Mouse (Mus musculus) lung, postnatal 0 days (tissue): ENCODE measurements around the gene 1700030J22Rik. TPM values are rescaled to one million over a fixed set of nuclear protein-coding genes. Genes with fewer than 3 reads are reported as not detected.

ENCODE experiments used
- ATAC-seq: fragments of 200-750 bp; cut with Nextera tagmentation; 2 replicates; pipeline ENCODE4 v1.8.0; 2017; ENCODE audit warnings: moderate library complexity
- DNase-seq: peaks from one replicate; pipeline ENCODE4 v3.0.0-alpha.2; 2016; ENCODE audit warnings: low spot score
- H3K27ac ChIP-seq: fragments of 300-500 bp; sonication (generic); 2 replicates; pipeline ENCODE4 v1.5.1; 2014; ENCODE audit warnings: antibody characterized with exemption, mild to moderate bottlenecking, low read length, mixed read lengths
- H3K27me3 ChIP-seq: fragments of 300-500 bp; sonication (generic); replicated peaks from 2 replicates; pipeline ENCODE4 v1.6.1; 2014; ENCODE audit warnings: low read length, mixed read lengths; ENCODE audit not compliant: insufficient read depth
- H3K36me3 ChIP-seq: fragments of 300-500 bp; sonication (generic); 2 replicates; pipeline ENCODE4 v1.6.1; 2014; ENCODE audit warnings: low read length, mixed read lengths; ENCODE audit not compliant: insufficient read depth
- H3K4me1 ChIP-seq: fragments of 300-500 bp; sonication (generic); 2 replicates; pipeline ENCODE4 v1.6.1; 2014; ENCODE audit warnings: antibody characterized with exemption, low read depth, low read length, mixed read lengths; ENCODE audit not compliant: insufficient read depth
- H3K4me2 ChIP-seq: fragments of 300-500 bp; sonication (generic); replicated peaks from 2 replicates; pipeline ENCODE4 v1.6.1; 2014; ENCODE audit warnings: low read depth, mild to moderate bottlenecking, low read length, moderate library complexity, mixed read lengths
- H3K4me3 ChIP-seq: fragments of 300-500 bp; sonication (generic); 2 replicates; pipeline ENCODE4 v1.5.1; 2014; ENCODE audit warnings: low read depth, low read length
- H3K9ac ChIP-seq: fragments of 300-500 bp; sonication (generic); replicated peaks from 2 replicates; pipeline ENCODE4 v1.6.1; 2014; ENCODE audit warnings: low read depth, mild to moderate bottlenecking
- H3K9me3 ChIP-seq: fragments of 300-500 bp; sonication (generic); 2 replicates; pipeline ENCODE4 v1.6.1; 2016; ENCODE audit warnings: low read length, mixed read lengths
- CTCF ChIP-seq: IDR thresholded peaks from 2 replicates; pipeline ENCODE4 v1.5.1; 2016; ENCODE audit warnings: antibody characterized with exemption, mild to moderate bottlenecking
- EP300 ChIP-seq: IDR thresholded peaks from 2 replicates; pipeline ENCODE4 v1.6.1; 2016; ENCODE audit warnings: antibody characterized with exemption, mild to moderate bottlenecking, control low read depth
- WGBS: fragments of 180-500 bp; shearing (Covaris S2); extraction: QIAGEN DNeasy Blood & Tissue Kit; methylation state at CpG from one replicate; pipeline ENCODE4 v1.1.7; 2014; 5-methylcytosine and 5-hydroxymethylcytosine counted together
- polyA plus RNA-seq: library from polyadenylated mRNA; unstranded; fragments of >200 nt; fragmentation: Nextera tagmentation; extraction: Ambion mirVana; gene quantifications from 2 replicates; pipeline ENCODE4 v1.2.1, GENCODE M21; 2015

Gene 1700030J22Rik
- polyA plus RNA-seq, 1 experiment from 2014 or later = 2.6 TPM

GRCm38 (mm10) chr8:116952428-116952827, 26.3 kb downstream of the 1700030J22Rik start:
- TF ChIP-seq EP300 (no peak), CTCF (no peak)
- no peak overlapping the region for H3K4me2 ChIP-seq
- DNase-seq (no peak), ATAC-seq (no peak)
- H3K9me3 ChIP-seq = no peaks in the 10 kb centered on the region
- WGBS = 62% methylated on average over 8 of the region's 8 CpGs
- no peak overlapping the region for H3K4me3 ChIP-seq
- H3K9ac ChIP-seq = no peak overlapping the region
- H3K4me1 ChIP-seq = no peaks in the 10 kb centered on the region
- H3K27ac ChIP-seq = peak overlapping the region; percentile 39; the same call in 1 of the 2 replicates
- peaks cover 27% of the 10 kb centered on the region; the same call in 1 of the 2 replicates for H3K36me3 ChIP-seq
- H3K27me3 ChIP-seq = no peaks in the 10 kb centered on the region

GRCm38 (mm10) chr8:116951778-116952177, 27.0 kb downstream of the 1700030J22Rik start:
- DNase-seq (peak; percentile 53), ATAC-seq (peak; percentile 65)
- Histone ChIP-seq H3K9ac (no peak overlapping the region), H3K27me3 (no peaks in the 10 kb centered on the region), H3K4me3 (no peak overlapping the region), H3K4me2 (no peak overlapping the region), H3K9me3 (no peaks in the 10 kb centered on the region), H3K36me3 (peaks cover 25% of the 10 kb centered on the region; the same call in 1 of the 2 replicates), H3K27ac (peak overlapping the region; percentile 39; the same call in 1 of the 2 replicates), H3K4me1 (no peaks in the 10 kb centered on the region)
- WGBS = 53% methylated on average over 2 of the region's 2 CpGs
- TF ChIP-seq CTCF (no peak), EP300 (no peak)

- Histone ChIP-seq H3K9me3 (no peaks in the 10 kb centered on the region), H3K4me3 (no peak overlapping the region), H3K27ac (peak overlapping the region; percentile 51; the same call in 1 of the 2 replicates), H3K36me3 (peaks cover 21% of the 10 kb centered on the region; the same call in 1 of the 2 replicates), H3K9ac (no peak overlapping the region), H3K4me1 (no peaks in the 10 kb centered on the region; the same call in 1 of the 2 replicates), H3K4me2 (no peak overlapping the region), H3K27me3 (no peaks in the 10 kb centered on the region)
- WGBS = 30% methylated on average over 5 of the region's 5 CpGs
- ATAC-seq (peak; percentile 91), DNase-seq (peak; percentile 86)
- no peak for TF ChIP-seq CTCF
- peak; percentile 51 for TF ChIP-seq EP300
Observed at GRCm38 (mm10) chr8:116951369-116951768, 27.4 kb downstream of the 1700030J22Rik start.

GRCm38 (mm10) chr8:116947589-116947988, 31.2 kb downstream of the 1700030J22Rik start:
- no peak for ATAC-seq
- Histone ChIP-seq H3K27ac (no peak overlapping the region), H3K4me2 (no peak overlapping the region), H3K9ac (no peak overlapping the region), H3K4me3 (no peak overlapping the region), H3K9me3 (no peaks in the 10 kb centered on the region), H3K27me3 (no peaks in the 10 kb centered on the region), H3K36me3 (no peaks in the 10 kb centered on the region), H3K4me1 (peaks cover 12% of the 10 kb centered on the region; the same call in 1 of the 2 replicates)
- DNase-seq = no peak
- TF ChIP-seq EP300 = no peak
- no peak for TF ChIP-seq CTCF
- 65% methylated on average over 7 of the region's 7 CpGs for WGBS

- Histone ChIP-seq H3K9ac (no peak overlapping the region), H3K27ac (peak overlapping the region; percentile 68), H3K9me3 (no peaks in the 10 kb centered on the region), H3K4me1 (peaks cover 12% of the 10 kb centered on the region; the same call in 1 of the 2 replicates), H3K27me3 (no peaks in the 10 kb centered on the region), H3K36me3 (no peaks in the 10 kb centered on the region), H3K4me3 (no peak overlapping the region), H3K4me2 (peak overlapping the region; percentile 37; the same call in 1 of the 2 replicates)
- no peak for TF ChIP-seq EP300
- no peak for TF ChIP-seq CTCF
- 74% methylated on average over 6 of the region's 6 CpGs for whole genome bisulfite sequencing
- ATAC-seq (no peak), DNase-seq (no peak)
Observed at GRCm38 (mm10) chr8:116946851-116947250, 31.9 kb downstream of the 1700030J22Rik start.

GRCm38 (mm10) chr8:116946268-116946838, 32.4 kb downstream of the 1700030J22Rik start:
- 0 out of 2 replicates have a peak, but pooled peaks have one; percentile 9 for ATAC-seq
- WGBS = 54% methylated on average over 21 of the region's 21 CpGs
- peak overlapping the region; percentile 37 for H3K4me2 ChIP-seq
- H3K4me3 ChIP-seq = no peak overlapping the region
- H3K4me1 ChIP-seq = peaks cover 12% of the 10 kb centered on the region; the same call in 1 of the 2 replicates
- no peaks in the 10 kb centered on the region for H3K36me3 ChIP-seq
- no peak overlapping the region for H3K9ac ChIP-seq
- TF ChIP-seq CTCF (no peak), EP300 (no peak)
- peak; percentile 33 for DNase-seq
- no peaks in the 10 kb centered on the region for H3K27me3 ChIP-seq
- peak overlapping the region; percentile 68; the same call in 1 of the 2 replicates for H3K27ac ChIP-seq
- no peaks in the 10 kb centered on the region for H3K9me3 ChIP-seq
